Mouse (Mus musculus): ENCODE results near the gene Tnrc18. TPM values are rescaled to one million over a fixed set of nuclear protein-coding genes. Genes with fewer than 3 reads are reported as not detected.
A peak's percentile ranks its signal among the peaks of the same experiment; 100 is the strongest.

The Tnrc18 gene
- total RNA-seq, 2 experiments from 2014 or later, result 15.1 to 21.8 TPM

GRCm38 (mm10) chr5:142812621-142812975, 4.9 kb downstream of the Tnrc18 start:
- ATAC-seq (replicated peaks; ENCODE audit: low FRiP score, poor library complexity, severe bottlenecking), result no peak

GRCm38 (mm10) chr5:142811870-142812443, 5.5 kb downstream of the Tnrc18 start:
- ATAC-seq (replicated peaks; ENCODE audit: low FRiP score, poor library complexity, severe bottlenecking), result no peak

GRCm38 (mm10) chr5:142810710-142811599, 6.5 kb downstream of the Tnrc18 start:
- no peak for ATAC-seq (replicated peaks; ENCODE audit: low FRiP score, poor library complexity, severe bottlenecking)

- no peak for ATAC-seq (replicated peaks; ENCODE audit: low FRiP score, poor library complexity, severe bottlenecking)
These were observed 9.8 kb downstream of the Tnrc18 start for GRCm38 (mm10) chr5:142807661-142808060.

GRCm38 (mm10) chr5:142803746-142804145, 13.7 kb downstream of the Tnrc18 start:
- no peak for ATAC-seq (replicated peaks; ENCODE audit: low FRiP score, poor library complexity, severe bottlenecking)

GRCm38 (mm10) chr5:142802884-142803283, 14.6 kb downstream of the Tnrc18 start:
- ATAC-seq (replicated peaks; ENCODE audit: low FRiP score, poor library complexity, severe bottlenecking), result peak; percentile 74

GRCm38 (mm10) chr5:142801977-142802376, 15.5 kb downstream of the Tnrc18 start:
- ATAC-seq (replicated peaks; ENCODE audit: low FRiP score, poor library complexity, severe bottlenecking), result peak; percentile 85

GRCm38 (mm10) chr5:142800656-142801055, 16.8 kb downstream of the Tnrc18 start:
- ATAC-seq (replicated peaks; ENCODE audit: low FRiP score, poor library complexity, severe bottlenecking), result no peak

GRCm38 (mm10) chr5:142800198-142800597, 17.3 kb downstream of the Tnrc18 start:
- ATAC-seq (replicated peaks; ENCODE audit: low FRiP score, poor library complexity, severe bottlenecking), result no peak

- ATAC-seq (replicated peaks; ENCODE audit: low FRiP score, poor library complexity, severe bottlenecking), result no peak
These were observed 18.2 kb downstream of the Tnrc18 start for GRCm38 (mm10) chr5:142799259-142799658.

- no peak for ATAC-seq (replicated peaks; ENCODE audit: low FRiP score, poor library complexity, severe bottlenecking)
These were observed 19.3 kb downstream of the Tnrc18 start for GRCm38 (mm10) chr5:142798190-142798589.

GRCm38 (mm10) chr5:142797620-142798019, 19.8 kb downstream of the Tnrc18 start:
- ATAC-seq (replicated peaks; ENCODE audit: low FRiP score, poor library complexity, severe bottlenecking), result no peak

GRCm38 (mm10) chr5:142796921-142797320, 20.5 kb downstream of the Tnrc18 start:
- no peak for ATAC-seq (replicated peaks; ENCODE audit: low FRiP score, poor library complexity, severe bottlenecking)

GRCm38 (mm10) chr5:142794582-142794981, 22.9 kb downstream of the Tnrc18 start:
- ATAC-seq (replicated peaks; ENCODE audit: low FRiP score, poor library complexity, severe bottlenecking), result no peak

- ATAC-seq (replicated peaks; ENCODE audit: low FRiP score, poor library complexity, severe bottlenecking), result no peak
These were observed 23.3 kb downstream of the Tnrc18 start for GRCm38 (mm10) chr5:142794161-142794560.

GRCm38 (mm10) chr5:142792594-142792993, 24.9 kb downstream of the Tnrc18 start:
- no peak for ATAC-seq (replicated peaks; ENCODE audit: low FRiP score, poor library complexity, severe bottlenecking)

- ATAC-seq (replicated peaks; ENCODE audit: low FRiP score, poor library complexity, severe bottlenecking), result no peak
These were observed 29.2 kb downstream of the Tnrc18 start for GRCm38 (mm10) chr5:142788279-142788678.

- ATAC-seq (replicated peaks; ENCODE audit: low FRiP score, poor library complexity, severe bottlenecking), result no peak
These were observed 30.1 kb downstream of the Tnrc18 start for GRCm38 (mm10) chr5:142787304-142787905.

GRCm38 (mm10) chr5:142786709-142787108, 30.8 kb downstream of the Tnrc18 start:
- ATAC-seq (replicated peaks; ENCODE audit: low FRiP score, poor library complexity, severe bottlenecking), result no peak

GRCm38 (mm10) chr5:142786215-142786614, 31.2 kb downstream of the Tnrc18 start:
- ATAC-seq (replicated peaks; ENCODE audit: low FRiP score, poor library complexity, severe bottlenecking), result no peak

GRCm38 (mm10) chr5:142783142-142783540, 34.3 kb downstream of the Tnrc18 start:
- ATAC-seq (replicated peaks; ENCODE audit: low FRiP score, poor library complexity, severe bottlenecking), result no peak
